Mouse (Mus musculus) megakaryocyte-erythroid progenitor cell, adult 5-6 weeks (primary cell): ENCODE results near the gene Srd5a3. TPM values are rescaled to one million over a fixed set of nuclear protein-coding genes. Genes with fewer than 3 reads are reported as not detected.

Experiments
- ATAC-seq: replicated peaks from 2 replicates; pipeline ENCODE4 v1.8.0; 2016; ENCODE audit warnings: mild to moderate bottlenecking, inconsistent platforms; ENCODE audit not compliant: severe bottlenecking, poor library complexity, low FRiP score, low TSS enrichment
- total RNA-seq, 2 experiments: library from RNA; stranded (forward) in 1 of 2; stranded (reverse) in 1 of 2; fragments of 200-1000, 215-1000 nt in 1 of 2; fragments of >200 nt in 1 of 2; fragmentation: Nextera tagmentation in 1 of 2; gene quantifications; 2 replicates each; pipeline ENCODE4 v1.2.3; 2014 to 2017

Srd5a3 gene
- total RNA-seq, 2 experiments from 2014 or later, result 9.0 to 15.7 TPM

- no peak for ATAC-seq
These were observed 6.3 kb downstream of the Srd5a3 start for GRCm38 (mm10) chr5:76146401-76146800.

- ATAC-seq, result no peak
These were observed 9.4 kb downstream of the Srd5a3 start for GRCm38 (mm10) chr5:76149436-76149835.

GRCm38 (mm10) chr5:76152956-76153355 lies 12.9 kb downstream of the Srd5a3 start:
- no peak for ATAC-seq

GRCm38 (mm10) chr5:76153430-76153829 lies 13.4 kb downstream of the Srd5a3 start:
- ATAC-seq, result no peak

- no peak for ATAC-seq
These were observed 14.5 kb downstream of the Srd5a3 start for GRCm38 (mm10) chr5:76154434-76155165.

- ATAC-seq, result no peak
These were observed 19.5 kb downstream of the Srd5a3 start for GRCm38 (mm10) chr5:76159555-76159954.

GRCm38 (mm10) chr5:76160086-76160485 lies 20.0 kb downstream of the Srd5a3 start:
- no peak for ATAC-seq

- peak; percentile 92 for ATAC-seq
These were observed 21.4 kb downstream of the Srd5a3 start for GRCm38 (mm10) chr5:76161491-76161890.

- ATAC-seq, result no peak
These were observed 22.9 kb downstream of the Srd5a3 start for GRCm38 (mm10) chr5:76162926-76163325.

- ATAC-seq, result no peak
These were observed 23.8 kb downstream of the Srd5a3 start for GRCm38 (mm10) chr5:76163828-76164390.

- no peak for ATAC-seq
These were observed 24.8 kb downstream of the Srd5a3 start for GRCm38 (mm10) chr5:76164827-76165226.

- no peak for ATAC-seq
These were observed 30.5 kb downstream of the Srd5a3 start for GRCm38 (mm10) chr5:76170522-76170921.

- no peak for ATAC-seq
These were observed 31.0 kb downstream of the Srd5a3 start for GRCm38 (mm10) chr5:76171039-76171438.

GRCm38 (mm10) chr5:76175051-76175450 lies 35.0 kb downstream of the Srd5a3 start:
- no peak for ATAC-seq

- no peak for ATAC-seq
These were observed 36.3 kb downstream of the Srd5a3 start for GRCm38 (mm10) chr5:76176411-76176810.

GRCm38 (mm10) chr5:76176841-76177240 lies 36.8 kb downstream of the Srd5a3 start:
- no peak for ATAC-seq

GRCm38 (mm10) chr5:76177664-76178063 lies 37.6 kb downstream of the Srd5a3 start:
- no peak for ATAC-seq

GRCm38 (mm10) chr5:76179171-76179570 lies 39.1 kb downstream of the Srd5a3 start:
- ATAC-seq, result no peak

- no peak for ATAC-seq
These were observed 39.7 kb downstream of the Srd5a3 start for GRCm38 (mm10) chr5:76179791-76180190.

- no peak for ATAC-seq
These were observed 42.3 kb downstream of the Srd5a3 start for GRCm38 (mm10) chr5:76182326-76182725.

- ATAC-seq, result no peak
These were observed 43.1 kb downstream of the Srd5a3 start for GRCm38 (mm10) chr5:76183043-76183749.
